Mouse (Mus musculus): ENCODE data around the gene Clstn2. TPM values are rescaled to one million over a fixed set of nuclear protein-coding genes. Genes with fewer than 3 reads are reported as not detected.
A peak's percentile ranks its signal among the peaks of the same experiment; 100 is the strongest.

Clstn2 gene
- polyA plus RNA-seq, 1 experiment from 2014 or later, result 0.82 TPM

GRCm38 (mm10) chr9:97459745-97460144, 573.2 kb downstream of the Clstn2 start:
- Histone ChIP-seq H3K36me3 (ENCODE audit: control insufficient read depth, insufficient read depth, low read length) (no peaks in the 10 kb centered on the region), H3K27me3 (ENCODE audit: control insufficient read depth, insufficient read depth, low read length) (no peaks in the 10 kb centered on the region), H3K9me3 (ENCODE audit: control insufficient read depth, low read length) (no peaks in the 10 kb centered on the region), H3K27ac (replicated peaks) (no peak overlapping the region), H3K4me1 (replicated peaks; ENCODE audit: control insufficient read depth, insufficient read depth) (no peaks in the 10 kb centered on the region), H3K4me3 (ENCODE audit: low read depth, low read length) (no peak overlapping the region), H3K9ac (ENCODE audit: low read length) (no peak overlapping the region), H3K4me2 (replicated peaks; ENCODE audit: low read depth) (no peak overlapping the region)
- DNase-seq (ENCODE audit: low spot score) (no peak), ATAC-seq (ENCODE audit: low FRiP score, low TSS enrichment) (no peak)
- no peak for TF ChIP-seq EP300 (optimal IDR thresholded peaks at IDR 0.05)
- TF ChIP-seq CTCF (IDR thresholded peaks at IDR 0.05; ENCODE audit: low read depth), result peak; percentile 59
- WGBS, result 66% methylated on average over 4 of the region's 4 CpGs

- Histone ChIP-seq H3K36me3 (ENCODE audit: control insufficient read depth, insufficient read depth, low read length) (no peaks in the 10 kb centered on the region), H3K27me3 (ENCODE audit: control insufficient read depth, insufficient read depth, low read length) (no peaks in the 10 kb centered on the region), H3K9me3 (ENCODE audit: control insufficient read depth, low read length) (no peaks in the 10 kb centered on the region), H3K4me2 (replicated peaks; ENCODE audit: low read depth) (no peak overlapping the region), H3K27ac (replicated peaks) (no peak overlapping the region), H3K9ac (ENCODE audit: low read length) (no peak overlapping the region), H3K4me1 (replicated peaks; ENCODE audit: control insufficient read depth, insufficient read depth) (no peaks in the 10 kb centered on the region), H3K4me3 (ENCODE audit: low read depth, low read length) (no peak overlapping the region)
- WGBS, result 55% methylated on average over 13 of the region's 13 CpGs
- TF ChIP-seq EP300 (optimal IDR thresholded peaks at IDR 0.05) (no peak), CTCF (IDR thresholded peaks at IDR 0.05; ENCODE audit: low read depth) (no peak)
- ATAC-seq (ENCODE audit: low FRiP score, low TSS enrichment) (no peak), DNase-seq (ENCODE audit: low spot score) (no peak)
Observed at GRCm38 (mm10) chr9:97449316-97450050, 583.5 kb downstream of the Clstn2 start.

- Histone ChIP-seq H3K36me3 (ENCODE audit: control insufficient read depth, insufficient read depth, low read length) (no peaks in the 10 kb centered on the region), H3K27me3 (ENCODE audit: control insufficient read depth, insufficient read depth, low read length) (no peaks in the 10 kb centered on the region), H3K27ac (replicated peaks) (no peak overlapping the region), H3K4me1 (replicated peaks; ENCODE audit: control insufficient read depth, insufficient read depth) (no peaks in the 10 kb centered on the region), H3K9me3 (ENCODE audit: control insufficient read depth, low read length) (no peaks in the 10 kb centered on the region), H3K9ac (ENCODE audit: low read length) (no peak overlapping the region), H3K4me3 (ENCODE audit: low read depth, low read length) (no peak overlapping the region), H3K4me2 (replicated peaks; ENCODE audit: low read depth) (no peak overlapping the region)
- no peak for DNase-seq (ENCODE audit: low spot score)
- WGBS, result 49% methylated on average over 7 of the region's 7 CpGs
- ATAC-seq (ENCODE audit: low FRiP score, low TSS enrichment), result no peak
- TF ChIP-seq EP300 (optimal IDR thresholded peaks at IDR 0.05) (no peak), CTCF (IDR thresholded peaks at IDR 0.05; ENCODE audit: low read depth) (no peak)
Observed at GRCm38 (mm10) chr9:97439872-97440636, 592.9 kb downstream of the Clstn2 start.

GRCm38 (mm10) chr9:97434666-97435065, 598.3 kb downstream of the Clstn2 start:
- H3K9me3 ChIP-seq (ENCODE audit: control insufficient read depth, low read length), result no peaks in the 10 kb centered on the region
- no peak for ATAC-seq (ENCODE audit: low FRiP score, low TSS enrichment)
- H3K27me3 ChIP-seq (ENCODE audit: control insufficient read depth, insufficient read depth, low read length), result no peaks in the 10 kb centered on the region
- H3K4me3 ChIP-seq (ENCODE audit: low read depth, low read length), result no peak overlapping the region
- H3K36me3 ChIP-seq (ENCODE audit: control insufficient read depth, insufficient read depth, low read length), result no peaks in the 10 kb centered on the region
- no peak overlapping the region for H3K9ac ChIP-seq (ENCODE audit: low read length)
- 47% methylated on average over 3 of the region's 3 CpGs for WGBS
- no peak overlapping the region for H3K4me2 ChIP-seq (replicated peaks; ENCODE audit: low read depth)
- H3K4me1 ChIP-seq (replicated peaks; ENCODE audit: control insufficient read depth, insufficient read depth), result no peaks in the 10 kb centered on the region
- DNase-seq (ENCODE audit: low spot score), result no peak
- TF ChIP-seq EP300 (optimal IDR thresholded peaks at IDR 0.05) (no peak), CTCF (IDR thresholded peaks at IDR 0.05; ENCODE audit: low read depth) (no peak)
- H3K27ac ChIP-seq (replicated peaks), result no peak overlapping the region

- no peak overlapping the region for H3K9ac ChIP-seq (ENCODE audit: low read length)
- TF ChIP-seq EP300 (optimal IDR thresholded peaks at IDR 0.05) (no peak), CTCF (IDR thresholded peaks at IDR 0.05; ENCODE audit: low read depth) (no peak)
- DNase-seq (ENCODE audit: low spot score), result no peak
- WGBS, result 51% methylated on average over 1 of the region's 1 CpGs
- H3K4me3 ChIP-seq (ENCODE audit: low read depth, low read length), result no peak overlapping the region
- no peaks in the 10 kb centered on the region for H3K27me3 ChIP-seq (ENCODE audit: control insufficient read depth, insufficient read depth, low read length)
- H3K27ac ChIP-seq (replicated peaks), result no peak overlapping the region
- no peak for ATAC-seq (ENCODE audit: low FRiP score, low TSS enrichment)
- H3K4me1 ChIP-seq (replicated peaks; ENCODE audit: control insufficient read depth, insufficient read depth), result no peaks in the 10 kb centered on the region
- no peaks in the 10 kb centered on the region for H3K36me3 ChIP-seq (ENCODE audit: control insufficient read depth, insufficient read depth, low read length)
- H3K9me3 ChIP-seq (ENCODE audit: control insufficient read depth, low read length), result no peaks in the 10 kb centered on the region
- no peak overlapping the region for H3K4me2 ChIP-seq (replicated peaks; ENCODE audit: low read depth)
Observed at GRCm38 (mm10) chr9:97429885-97430449, 603.0 kb downstream of the Clstn2 start.

- Histone ChIP-seq H3K9me3 (ENCODE audit: control insufficient read depth, low read length) (no peaks in the 10 kb centered on the region), H3K4me2 (replicated peaks; ENCODE audit: low read depth) (no peak overlapping the region), H3K4me1 (replicated peaks; ENCODE audit: control insufficient read depth, insufficient read depth) (no peaks in the 10 kb centered on the region), H3K9ac (ENCODE audit: low read length) (no peak overlapping the region), H3K36me3 (ENCODE audit: control insufficient read depth, insufficient read depth, low read length) (no peaks in the 10 kb centered on the region), H3K4me3 (ENCODE audit: low read depth, low read length) (no peak overlapping the region), H3K27ac (replicated peaks) (no peak overlapping the region), H3K27me3 (ENCODE audit: control insufficient read depth, insufficient read depth, low read length) (no peaks in the 10 kb centered on the region)
- TF ChIP-seq CTCF (IDR thresholded peaks at IDR 0.05; ENCODE audit: low read depth) (no peak), EP300 (optimal IDR thresholded peaks at IDR 0.05) (no peak)
- ATAC-seq (ENCODE audit: low FRiP score, low TSS enrichment) (no peak), DNase-seq (ENCODE audit: low spot score) (no peak)
- 79% methylated on average over 7 of the region's 7 CpGs for WGBS
Observed at GRCm38 (mm10) chr9:97428127-97428526, 604.9 kb downstream of the Clstn2 start.

All from stomach, postnatal 0 days (tissue).